Mouse (Mus musculus): ENCODE data around the gene Med20.
"Not testable (repeated sequence)": the region's sequence is repeated elsewhere in the genome, so short reads cannot be mapped to it uniquely, and the experiment has no call there.

Gene Med20

DNA sequence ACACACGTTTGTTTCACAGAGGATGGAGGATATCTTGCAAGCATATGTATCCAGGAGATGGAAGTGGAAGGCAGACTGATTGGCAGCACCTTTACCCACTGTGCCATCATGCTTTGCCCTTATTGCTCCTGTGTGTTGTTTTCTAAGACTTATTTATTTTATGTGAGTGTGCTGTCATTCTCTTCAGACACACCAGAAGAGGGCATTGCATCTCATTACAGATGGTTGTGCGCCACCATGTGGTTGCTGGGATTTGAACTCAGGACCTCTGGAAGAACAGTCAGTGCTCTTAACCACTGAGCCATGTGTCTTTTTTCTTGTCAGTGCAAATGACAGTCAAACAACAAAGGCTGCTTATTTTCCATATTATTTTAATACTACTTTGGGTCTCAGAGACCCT is 16.4 kb downstream of the Med20 start:
- DNase-seq (ENCODE audit: low spot score in 2 of 2): no peak

DNA sequence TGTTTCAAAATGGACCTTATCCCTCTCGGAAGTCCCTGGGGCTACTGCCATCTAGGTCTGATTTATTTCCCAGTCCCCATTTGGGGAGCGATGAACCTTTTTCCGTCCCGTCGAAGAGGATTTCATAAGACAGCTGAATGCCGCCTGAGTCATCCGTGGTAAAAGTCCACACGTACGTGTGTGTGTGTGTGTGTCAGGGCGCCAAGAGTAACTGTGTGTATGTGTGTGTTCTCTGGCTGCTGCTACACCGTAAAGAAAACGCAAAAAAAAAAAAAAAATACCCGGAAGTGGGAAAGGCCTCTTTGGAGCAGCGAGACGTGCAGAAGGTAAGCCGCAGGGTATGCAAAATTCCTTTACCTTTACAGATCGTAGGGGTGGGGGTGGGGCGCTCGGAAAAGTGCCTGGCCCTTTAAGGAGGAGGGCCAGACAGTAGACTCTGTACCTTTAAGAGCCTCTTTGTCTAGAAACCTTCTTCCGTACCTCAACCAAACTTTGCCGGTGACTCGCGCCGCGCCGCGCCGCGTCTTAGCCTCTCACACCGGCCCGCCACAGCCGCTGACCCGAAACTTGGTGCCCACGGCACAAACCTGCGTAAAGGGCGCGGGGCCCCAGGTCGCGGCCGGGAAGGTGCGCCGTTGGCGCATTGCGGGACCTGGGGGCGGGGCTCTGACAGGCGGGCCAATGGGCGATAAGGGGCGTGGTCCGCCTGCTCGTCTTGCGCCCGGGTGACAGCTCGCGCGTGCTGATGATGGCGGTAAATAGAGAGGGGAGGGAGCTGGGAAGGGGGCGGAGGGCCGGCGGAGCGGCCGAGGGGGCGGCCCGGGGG is 17.7 kb downstream of the Med20 start:
- peak; percentile 89 to 93 for DNase-seq (ENCODE audit: low spot score in 2 of 2)

DNA sequence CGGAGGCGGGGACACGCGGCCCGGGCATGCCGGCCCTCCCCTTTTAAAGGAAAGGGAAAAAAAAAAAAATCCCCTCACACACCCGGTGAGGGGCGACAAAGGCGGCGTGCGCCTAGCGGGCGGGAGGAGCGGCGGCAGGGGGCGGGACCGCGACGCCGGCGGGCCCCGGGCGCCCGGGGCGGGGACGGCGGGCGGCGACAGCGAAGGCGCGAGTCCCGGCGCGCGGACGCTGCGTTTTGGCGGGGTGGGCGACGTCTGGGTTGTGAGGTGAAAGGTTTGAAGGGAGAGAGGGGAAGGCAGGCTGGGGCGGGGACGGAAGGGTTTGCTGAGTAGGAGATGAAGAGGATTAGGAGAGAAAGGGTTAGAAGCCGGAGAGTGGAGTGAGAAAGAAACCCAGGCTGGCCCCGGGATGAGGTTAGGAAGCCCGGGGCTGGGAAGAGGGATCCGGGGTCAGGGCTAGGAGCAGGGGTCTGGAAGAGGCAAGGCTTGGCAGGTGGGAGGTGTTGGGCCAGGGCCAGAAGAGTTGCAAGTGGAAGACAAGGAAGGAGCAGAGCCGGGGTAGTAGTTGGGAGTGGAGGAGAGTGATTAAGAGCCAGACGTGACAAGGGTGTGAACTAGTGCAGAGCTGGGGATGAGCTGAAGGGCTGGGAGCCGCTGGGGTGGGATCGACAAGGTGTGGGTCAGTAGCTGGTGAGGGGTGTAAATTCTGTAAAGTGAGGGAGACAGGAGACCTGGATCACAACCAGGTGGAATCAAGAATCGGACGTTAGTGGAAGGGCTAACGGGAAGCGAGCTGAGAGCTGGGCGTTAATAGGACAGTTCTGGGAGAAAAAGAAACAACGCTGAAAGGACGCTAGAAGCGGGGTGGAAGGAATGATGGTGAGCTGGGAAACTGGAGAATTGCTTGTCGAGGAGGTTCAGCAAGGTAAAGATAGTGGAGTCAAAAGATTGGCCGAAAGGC is 18.6 kb downstream of the Med20 start:
- DNase-seq (ENCODE audit: low spot score in 2 of 2): peak; percentile 27 to 38

DNA sequence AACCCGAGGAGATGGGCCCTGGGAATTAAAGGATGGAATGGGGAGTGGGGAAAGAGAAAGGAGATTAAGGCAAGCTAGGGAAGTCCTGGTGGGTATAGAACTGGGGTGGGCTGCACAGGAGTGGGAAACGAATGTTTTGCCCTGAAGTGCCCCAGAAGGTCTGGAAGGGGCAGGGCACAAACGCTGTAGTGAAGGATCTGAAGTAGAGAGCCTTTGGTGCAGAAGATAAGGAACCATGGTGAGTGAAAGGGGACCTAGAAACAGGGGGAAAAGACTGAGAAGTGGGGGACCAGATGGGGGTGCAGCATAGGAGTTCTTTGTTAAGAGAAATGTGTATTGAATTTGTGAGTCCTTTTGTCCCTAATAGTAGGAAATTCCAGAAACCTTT is 19.3 kb downstream of the Med20 start, which contains the start of gene Usp49:
Gene Usp49 (plus strand): TSS at position 13 of the 388 bp plus-strand sequence.
- DNase-seq (ENCODE audit: low spot score in 2 of 2): no peak

DNA sequence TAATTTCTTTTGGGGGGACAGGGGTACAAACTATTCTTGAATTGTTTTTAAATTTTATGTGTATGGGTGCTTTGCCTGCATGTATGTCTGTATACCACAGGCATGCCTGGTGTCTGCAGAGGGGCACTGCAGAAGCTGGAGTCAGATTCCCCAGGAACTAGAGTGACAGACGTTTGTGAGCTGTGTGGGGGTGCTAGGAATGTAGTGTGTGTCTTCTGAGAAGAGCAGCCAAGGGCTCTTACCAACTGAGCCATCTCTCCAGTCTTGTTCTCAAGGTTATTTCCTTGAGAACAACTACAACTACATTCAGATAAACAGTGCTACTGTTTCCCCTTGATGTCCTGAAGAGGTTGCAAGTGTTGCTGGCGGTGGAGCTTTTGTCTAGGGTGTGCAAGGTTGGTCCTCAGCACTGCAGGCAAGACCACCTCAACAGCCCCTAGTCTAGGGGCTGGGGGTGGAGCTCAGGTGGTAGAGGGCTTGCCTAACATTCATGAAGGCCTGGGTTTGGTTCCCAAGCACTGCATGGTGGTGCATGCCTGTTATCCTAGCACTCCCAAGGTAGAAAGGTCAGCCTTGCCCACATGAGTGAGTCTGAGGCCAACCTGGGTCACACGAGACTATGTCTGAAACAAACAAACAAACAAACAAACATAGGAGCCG is 20.9 kb downstream of the Med20 start:
- no peak for DNase-seq (ENCODE audit: low spot score in 2 of 2)

DNA sequence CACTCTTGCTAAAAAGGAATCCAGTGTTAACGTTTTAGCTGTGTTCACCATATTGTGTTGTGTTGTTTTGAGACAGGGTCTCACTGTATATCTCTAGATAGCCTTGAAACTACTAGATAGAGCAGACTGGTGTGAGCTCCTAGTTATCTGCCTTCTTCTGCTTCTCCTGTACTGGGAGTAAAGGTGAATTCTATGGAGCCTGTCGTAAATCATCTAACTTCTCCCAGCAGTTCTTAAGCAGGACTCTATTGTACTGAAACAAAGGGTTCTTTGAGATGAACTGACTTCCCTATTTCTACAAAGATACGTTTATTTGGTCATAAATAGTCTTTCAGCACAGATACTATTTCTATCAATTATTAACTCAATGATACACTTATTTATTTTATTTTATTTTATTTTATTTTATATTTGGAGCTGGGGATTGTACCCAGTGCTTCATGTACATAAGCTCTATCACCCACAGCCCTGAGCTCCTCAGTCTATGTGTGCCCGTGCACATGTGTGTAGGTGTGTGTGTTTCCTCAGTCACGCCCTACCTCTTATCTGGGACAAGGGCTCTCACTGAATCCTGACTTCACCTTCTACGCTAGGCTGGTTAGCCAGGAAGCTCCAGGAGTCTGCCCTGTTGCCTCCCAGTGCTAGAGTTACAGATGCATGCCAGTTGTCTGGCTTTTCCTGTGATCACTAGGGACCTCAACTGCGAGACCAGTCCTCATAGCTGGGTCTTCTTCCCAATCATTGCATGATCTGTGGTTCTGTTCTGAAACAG is 22.8 kb downstream of the Med20 start:
- no peak for DNase-seq (ENCODE audit: low spot score in 2 of 2)

DNA sequence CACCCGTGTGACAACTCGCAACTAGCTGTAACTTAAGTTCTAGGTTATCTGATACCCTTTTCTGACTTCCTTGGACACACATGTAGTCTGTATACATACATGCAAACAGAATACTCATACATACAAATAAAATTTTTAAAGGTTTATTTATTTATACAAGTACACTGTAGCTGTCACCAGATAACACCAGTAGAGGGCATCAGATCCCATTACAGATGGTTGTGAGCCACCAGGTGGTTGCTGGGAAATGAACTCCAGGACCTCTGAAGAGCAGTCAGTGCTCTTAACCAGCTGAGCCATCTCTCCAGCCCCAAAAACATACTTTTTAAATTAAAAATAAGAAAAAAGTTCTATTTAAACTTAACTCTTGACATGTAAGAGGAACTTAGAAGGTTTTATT is 31.6 kb downstream of the Med20 start:
- DNase-seq (ENCODE audit: low spot score in 2 of 2): no peak

DNA sequence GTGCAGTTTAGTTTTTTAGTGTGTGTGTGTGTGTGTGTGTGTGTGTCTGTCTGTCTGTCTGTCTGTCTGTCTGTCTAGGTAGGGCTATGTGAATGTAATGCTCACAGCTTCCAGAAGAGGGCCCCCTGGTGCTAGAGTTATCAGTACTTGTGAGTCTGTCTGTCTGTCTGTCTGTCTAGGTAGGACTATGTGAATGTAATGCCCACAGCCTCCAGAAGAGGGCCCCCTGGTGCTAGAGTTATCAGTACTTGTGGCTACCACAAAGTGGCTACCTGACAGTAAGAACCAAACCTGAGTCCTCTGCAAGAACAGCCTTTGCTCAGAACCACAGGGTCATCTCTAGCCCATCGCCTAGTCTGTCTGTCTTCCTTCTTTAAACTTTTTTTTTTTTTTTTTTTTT is 35.3 kb downstream of the Med20 start:
- DNase-seq (ENCODE audit: low spot score in 2 of 2): peak; percentile 38 to 40

DNA sequence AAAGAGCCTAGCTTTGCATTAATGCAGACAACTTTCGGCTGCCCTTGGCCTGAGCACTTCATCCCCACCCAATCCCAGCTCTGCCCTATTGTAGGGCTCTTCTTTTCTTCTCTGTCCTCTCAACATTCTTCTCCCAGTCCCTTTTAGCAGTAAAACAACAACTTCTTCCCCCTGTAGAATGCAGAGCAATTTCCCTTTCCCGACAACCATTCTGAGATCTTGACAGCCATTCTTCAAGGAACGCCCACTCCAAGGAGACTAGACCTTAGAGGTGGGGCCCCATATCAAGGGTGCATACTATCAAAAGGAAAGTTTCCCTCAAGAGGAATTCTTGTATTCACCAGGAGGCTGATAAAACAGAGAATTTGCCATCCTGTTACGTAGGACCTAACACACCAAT is 37.6 kb downstream of the Med20 start:
- DNase-seq (ENCODE audit: low spot score in 2 of 2): no peak

DNA sequence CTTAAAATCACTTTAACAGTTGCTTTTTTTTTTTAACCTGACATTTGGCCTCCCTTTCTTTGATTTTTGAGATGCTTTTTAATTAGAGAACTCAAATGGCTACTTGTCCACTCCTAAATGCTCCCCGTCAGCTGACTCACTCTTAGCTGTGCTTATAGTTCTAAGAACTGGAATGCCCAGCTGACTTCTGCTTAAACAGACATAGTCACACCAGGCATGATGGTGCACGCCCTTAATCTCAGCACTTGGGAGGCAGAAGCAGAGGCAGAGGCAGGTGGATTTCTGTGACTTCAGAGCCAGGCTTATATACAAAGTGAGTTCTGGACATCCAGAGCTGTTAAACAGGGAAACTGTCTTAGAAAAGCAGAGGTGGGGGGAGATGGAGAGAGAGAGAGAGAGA is 40.6 kb downstream of the Med20 start:
- DNase-seq (ENCODE audit: low spot score in 2 of 2): no peak

DNA sequence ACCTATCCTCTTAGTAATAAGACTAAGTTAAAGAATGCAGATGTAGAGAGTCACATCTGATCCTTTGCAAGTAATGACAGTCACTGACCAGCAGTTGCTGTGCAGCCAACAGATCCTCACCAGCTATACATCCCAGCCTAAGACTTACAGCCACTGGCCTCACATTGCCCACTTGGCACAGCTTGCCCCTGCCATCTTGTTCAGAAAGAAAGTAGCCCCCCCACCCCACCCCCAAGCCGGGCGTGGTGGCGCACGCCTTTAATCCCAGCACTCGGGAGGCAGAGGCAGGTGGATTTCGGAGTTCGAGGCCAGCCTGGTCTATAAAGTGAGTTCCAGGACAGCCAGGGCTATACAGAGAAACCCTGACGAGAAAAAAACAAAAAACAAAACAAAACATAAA is 43.0 kb downstream of the Med20 start:
- DNase-seq (ENCODE audit: low spot score in 2 of 2): not testable (repeated sequence)

DNA sequence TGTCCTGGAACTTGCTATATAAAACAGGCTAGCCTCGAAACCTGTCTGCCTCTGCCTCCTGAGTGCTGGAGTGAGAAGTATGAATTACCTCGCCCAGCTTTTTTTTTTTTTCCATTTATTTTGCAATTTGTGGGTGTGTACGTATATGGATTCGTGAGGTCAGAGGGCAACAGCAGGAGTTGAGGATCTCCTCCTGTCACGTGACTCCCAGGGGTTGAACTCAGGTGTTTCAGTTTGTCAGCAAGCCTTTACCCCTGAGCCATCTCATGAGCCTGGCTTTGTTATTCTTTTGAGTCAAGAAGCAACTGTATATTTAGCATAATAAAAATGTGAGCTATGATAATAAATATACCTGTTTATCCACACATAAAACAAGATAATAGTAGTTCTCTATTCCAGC is 44.3 kb downstream of the Med20 start:
- no peak for DNase-seq (ENCODE audit: low spot score in 2 of 2)

DNA sequence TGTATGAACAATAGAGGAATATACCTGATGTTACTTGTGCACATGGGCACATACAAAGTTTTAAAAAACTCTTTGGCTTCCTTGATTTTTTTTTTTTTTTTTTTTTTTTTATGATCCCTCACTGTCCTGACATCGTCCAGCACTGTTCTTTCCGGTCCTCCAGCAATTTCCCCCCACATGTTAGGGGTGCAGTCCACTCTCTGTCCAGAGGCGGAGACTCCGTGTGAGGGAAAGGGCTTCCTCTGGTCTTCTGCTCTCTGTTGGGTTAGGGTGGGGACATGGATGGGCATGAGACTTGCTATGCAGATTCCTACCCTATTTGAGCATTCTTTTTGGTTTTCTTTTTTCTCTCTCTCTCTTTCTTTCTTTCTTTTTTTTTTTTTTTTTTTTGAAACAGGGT is 46.5 kb downstream of the Med20 start:
- DNase-seq (ENCODE audit: low spot score in 2 of 2): no peak

DNA sequence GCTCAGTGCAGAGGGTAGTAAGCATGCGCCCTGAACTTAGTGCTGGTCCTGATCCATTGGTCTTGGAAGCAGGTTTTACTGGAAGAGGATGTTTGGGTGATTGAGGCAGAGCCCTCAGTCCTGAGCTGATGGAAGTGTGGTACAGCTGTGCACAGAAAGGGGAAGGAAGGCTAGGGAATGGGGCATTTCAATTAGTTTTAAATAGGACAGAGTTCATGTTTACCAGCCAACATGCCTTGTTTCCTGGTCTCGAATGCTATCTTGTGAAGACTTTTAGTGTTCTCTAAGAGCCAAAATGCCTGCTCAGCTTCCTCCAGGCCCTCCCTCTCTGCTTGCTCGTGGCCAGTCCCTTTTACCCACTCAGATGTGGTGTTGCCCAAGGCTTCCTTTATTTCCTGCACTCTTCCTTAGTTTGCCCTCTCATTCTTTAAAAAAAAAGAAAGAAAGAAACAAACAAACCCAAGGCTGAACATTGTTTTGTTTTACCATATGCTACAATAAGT is 47.4 kb downstream of the Med20 start:
- no peak for DNase-seq (ENCODE audit: low spot score in 2 of 2)

DNA sequence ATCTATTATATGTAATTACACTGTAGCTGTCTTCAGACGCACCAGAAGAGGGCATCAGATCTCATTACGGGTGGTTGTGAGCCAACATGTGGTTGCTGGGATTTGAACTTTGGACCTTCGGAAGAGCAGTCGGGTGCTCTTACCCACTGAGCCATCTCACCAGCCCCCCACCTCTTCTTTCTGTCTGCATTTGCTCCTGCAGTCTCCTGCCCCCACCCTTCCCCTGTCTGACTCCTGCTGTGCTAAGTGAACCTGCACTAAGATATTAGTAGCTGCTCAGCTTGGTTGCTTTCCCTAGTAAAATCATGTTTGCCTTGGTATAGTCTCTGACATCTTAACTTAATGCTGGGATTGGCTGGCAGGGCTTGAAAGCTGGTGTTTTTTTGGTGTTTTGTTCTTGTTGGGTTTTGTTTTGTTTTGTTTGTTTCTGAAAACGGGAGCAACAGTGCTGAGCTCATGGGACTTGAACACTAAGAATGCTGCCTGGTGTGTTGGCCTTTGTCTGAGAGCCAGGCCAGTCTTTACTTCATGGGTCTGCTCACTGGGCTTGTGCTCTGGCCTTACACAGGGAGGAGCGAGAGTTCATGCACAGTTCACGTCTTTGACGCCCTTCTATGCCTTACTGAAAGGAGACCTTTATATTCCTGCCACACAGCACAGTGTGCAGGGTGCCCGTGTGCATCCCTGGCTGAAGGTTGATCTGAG is 51.8 kb downstream of the Med20 start:
- no peak for DNase-seq (ENCODE audit: low spot score in 2 of 2)

DNA sequence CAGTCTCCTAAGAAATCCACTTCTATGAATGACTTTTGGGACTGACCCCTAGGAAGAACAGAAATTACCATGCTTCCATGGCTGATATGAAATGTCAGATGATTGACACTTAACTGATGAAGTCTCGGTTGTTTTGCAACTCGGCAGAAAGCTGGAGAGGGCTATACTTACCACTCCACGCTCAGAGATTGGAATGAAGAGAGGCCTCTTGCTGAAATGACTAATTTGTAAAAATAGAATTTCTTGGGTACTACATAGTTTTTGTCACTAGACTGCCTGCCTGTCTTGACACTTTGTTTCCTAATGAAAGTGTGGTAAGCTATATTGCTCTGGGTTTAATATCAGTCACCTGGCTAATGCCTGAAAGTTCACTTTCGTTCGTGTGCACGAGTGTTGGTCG is 53.1 kb downstream of the Med20 start:
- no peak for DNase-seq (ENCODE audit: low spot score in 2 of 2)

DNA sequence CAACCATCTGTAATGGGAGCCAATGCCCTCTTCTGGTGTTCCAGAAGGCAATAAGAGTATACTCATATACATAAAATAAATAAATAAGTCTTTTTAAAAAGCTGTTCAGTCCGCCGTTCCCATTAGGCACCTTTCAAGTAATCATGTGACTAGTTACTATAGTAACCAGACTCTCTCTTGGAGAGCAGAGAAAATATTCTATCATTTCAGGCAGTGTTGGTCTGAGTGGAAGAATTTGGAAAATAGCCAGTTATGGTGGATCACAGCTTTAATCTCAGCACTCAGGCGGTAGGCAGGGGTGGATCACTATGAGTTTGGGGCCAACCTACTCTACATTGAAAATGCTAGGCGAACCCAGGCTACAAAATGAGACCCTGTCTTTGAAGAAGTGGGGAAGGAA is 57.8 kb downstream of the Med20 start:
- DNase-seq (ENCODE audit: low spot score in 2 of 2): no peak

DNA sequence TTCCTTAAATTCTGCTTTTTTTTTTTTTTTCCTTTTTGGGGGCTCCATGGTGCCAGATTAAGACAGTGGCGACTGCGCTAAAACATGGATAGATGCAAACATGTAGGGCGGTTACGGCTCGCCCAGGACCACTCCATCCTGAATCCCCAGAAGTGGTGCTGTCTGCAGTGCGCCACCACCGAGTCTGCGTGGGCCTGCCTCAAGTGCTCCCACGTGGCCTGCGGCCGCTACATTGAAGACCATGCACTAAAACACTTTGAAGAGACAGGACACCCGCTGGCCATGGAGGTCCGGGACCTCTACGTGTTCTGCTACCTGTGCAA is 60.6 kb downstream of the Med20 start:
- no peak for DNase-seq (ENCODE audit: low spot score in 2 of 2)

DNA sequence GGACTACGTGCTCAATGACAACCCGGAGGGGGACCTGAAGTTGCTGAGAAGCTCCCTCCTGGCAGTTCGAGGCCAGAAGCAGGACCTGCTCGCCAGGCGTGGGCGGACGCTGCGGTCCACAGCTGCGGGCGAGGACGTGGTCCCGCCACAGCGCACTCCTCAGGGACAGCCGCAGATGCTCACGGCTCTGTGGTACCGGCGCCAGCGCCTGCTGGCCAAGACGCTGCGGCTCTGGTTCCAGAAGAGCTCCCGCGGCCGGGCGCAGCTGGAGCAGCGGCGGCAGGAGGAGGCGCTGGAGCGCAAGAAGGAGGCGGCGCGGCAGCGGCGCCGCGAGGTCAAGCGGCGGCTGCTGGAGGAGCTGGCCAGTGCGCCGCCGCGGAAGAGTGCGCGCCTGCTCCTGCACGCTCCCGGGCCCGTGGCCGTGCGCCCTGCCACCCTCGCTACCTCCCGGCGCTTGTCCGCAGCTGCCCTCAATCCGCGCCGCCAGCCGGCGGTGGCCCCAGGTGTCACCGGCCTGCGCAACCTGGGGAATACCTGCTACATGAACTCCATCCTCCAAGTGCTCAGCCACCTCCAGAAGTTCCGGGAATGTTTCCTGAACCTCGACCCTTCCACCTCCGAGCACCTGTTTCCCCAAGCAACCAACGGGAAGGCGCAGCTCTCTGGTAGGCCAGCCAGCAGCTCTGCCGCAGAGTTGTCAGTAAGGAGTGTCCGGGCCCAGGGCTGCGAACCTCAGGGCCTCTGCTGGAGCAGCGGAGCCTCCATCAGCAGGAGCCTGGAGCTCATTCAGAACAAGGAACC is 61.1 kb downstream of the Med20 start:
- peak in 1 of 2 experiments; percentile 55 for DNase-seq (ENCODE audit: low spot score in 2 of 2)

Data from right cerebral cortex, adult 2 months (tissue).